Mouse (Mus musculus) cerebellum, postnatal 4 days (tissue): ENCODE results near the gene Kcnh1.

ENCODE experiments used
- DNase-seq, 2 experiments: peaks; one replicate each; pipeline ENCODE4 v3.0.0; 2022; ENCODE audit warnings: low spot score in 2 of 2, mixed read lengths in 1 of 2

Gene Kcnh1

GRCm38 (mm10) chr1:192522376-192523178, 332.0 kb downstream of the Kcnh1 start:
- no peak for DNase-seq

GRCm38 (mm10) chr1:192525711-192526350, 335.3 kb downstream of the Kcnh1 start:
- DNase-seq = no peak

- DNase-seq = no peak
Observed at GRCm38 (mm10) chr1:192531490-192532146, 341.0 kb downstream of the Kcnh1 start.

- no peak for DNase-seq
Observed at GRCm38 (mm10) chr1:192532212-192532611, 341.6 kb downstream of the Kcnh1 start.

GRCm38 (mm10) chr1:192533016-192533415, 342.4 kb downstream of the Kcnh1 start:
- DNase-seq = no peak

GRCm38 (mm10) chr1:192536440-192536839, 345.9 kb downstream of the Kcnh1 start:
- DNase-seq = no peak

- DNase-seq = no peak
Observed at GRCm38 (mm10) chr1:192537169-192537568, 346.6 kb downstream of the Kcnh1 start.

GRCm38 (mm10) chr1:192542093-192542492, 351.5 kb downstream of the Kcnh1 start:
- no peak for DNase-seq

- no peak for DNase-seq
Observed at GRCm38 (mm10) chr1:192543686-192544085, 353.1 kb downstream of the Kcnh1 start.

GRCm38 (mm10) chr1:192544091-192544490, 353.5 kb downstream of the Kcnh1 start:
- DNase-seq = no peak

- no peak for DNase-seq
Observed at GRCm38 (mm10) chr1:192544901-192545300, 354.3 kb downstream of the Kcnh1 start.

- DNase-seq = no peak
Observed at GRCm38 (mm10) chr1:192546843-192547242, 356.3 kb downstream of the Kcnh1 start.

- DNase-seq = no peak
Observed at GRCm38 (mm10) chr1:192550561-192550960, 360.0 kb downstream of the Kcnh1 start.

GRCm38 (mm10) chr1:192555516-192555915, 364.9 kb downstream of the Kcnh1 start:
- DNase-seq = no peak

- DNase-seq = peak in 1 of 2 experiments; percentile 48
Observed at GRCm38 (mm10) chr1:192557978-192558594, 367.5 kb downstream of the Kcnh1 start.

GRCm38 (mm10) chr1:192559341-192559740, 368.8 kb downstream of the Kcnh1 start:
- no peak for DNase-seq
